Mouse (Mus musculus) gastrocnemius, adult 2 months (tissue): ENCODE measurements at regions not wholly inside any gene's neighbourhood (a gene's known extent, or its start where the extent isn't known, plus 50 kb on each side); places are given as distances from the start of the nearest gene placed in this dataset.
A peak's percentile ranks its signal among the peaks of the same experiment; 100 is the strongest.

Experiments used
- DNase-seq: peaks from one replicate; pipeline ENCODE4 v3.0.0; 2022
- H3K27ac ChIP-seq: fragments of 200-600 bp; 2 replicates; pipeline ENCODE4 v1.8.1; 2022; ENCODE audit warnings: mild to moderate bottlenecking
- H3K4me3 ChIP-seq: fragments of 200-600 bp; 2 replicates; pipeline ENCODE4 v1.8.1; 2022; ENCODE audit warnings: mild to moderate bottlenecking, moderate library complexity
- CTCF ChIP-seq: fragments of 200-600 bp; IDR thresholded peaks from 2 replicates; pipeline ENCODE4 v1.8.1; 2022; ENCODE audit warnings: antibody characterized with exemption, mild to moderate bottlenecking, moderate library complexity
- intact Hi-C: fragments of 180-260 bp; cut with DNase I; formaldehyde crosslinking; loops from one replicate; pipeline ENCODE4 v1.15.1; 2025

GRCm38 (mm10) chr8:49946919-49947612 lies 1103.3 kb upstream of the Tenm3 start:
- no peak overlapping the region for H3K27ac ChIP-seq
- intact Hi-C loops, result no loop called here
- TF ChIP-seq CTCF, result no peak
- no peak overlapping the region for H3K4me3 ChIP-seq
- no peak for DNase-seq

- intact Hi-C loops, result no loop called here
- no peak for TF ChIP-seq CTCF
- no peak overlapping the region for H3K4me3 ChIP-seq
These were observed 1088.4 kb upstream of the Tenm3 start for GRCm38 (mm10) chr8:49932124-49932523.

DNA sequence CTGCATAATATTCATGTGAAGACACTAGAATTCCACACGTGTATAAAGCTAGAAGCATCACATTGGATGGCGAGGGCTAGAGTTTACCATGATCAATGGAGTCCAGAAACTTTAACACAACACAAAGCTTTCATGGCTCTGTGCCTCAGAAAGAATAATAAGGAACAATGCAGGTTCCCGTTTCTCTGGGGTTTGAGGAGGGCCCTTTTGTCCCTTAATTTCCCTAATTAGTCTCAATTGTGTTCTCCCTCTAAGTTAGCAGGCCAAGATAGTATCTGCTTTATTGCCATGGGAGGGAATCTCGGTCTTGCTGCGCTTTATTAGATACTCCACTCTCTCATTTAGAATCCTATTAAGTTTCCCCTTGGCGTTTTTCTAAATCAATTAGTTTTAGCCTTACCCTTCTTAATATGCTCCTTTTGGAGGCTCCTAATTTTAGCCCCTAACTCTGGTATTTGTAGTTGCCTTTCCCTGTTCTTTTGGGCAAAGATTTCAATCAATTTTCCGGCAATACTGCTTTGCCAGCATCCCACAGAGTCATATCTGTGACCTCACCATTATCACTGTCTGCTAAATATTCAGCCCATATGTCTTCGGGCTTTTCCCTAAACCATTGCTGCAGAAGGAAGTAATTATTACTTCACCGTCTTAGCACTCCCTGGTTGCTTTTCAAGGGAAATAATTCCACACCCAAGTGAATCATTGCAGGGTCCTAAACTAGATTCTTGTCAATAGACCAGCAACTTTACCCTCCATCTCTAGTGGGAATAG lies 1082.8 kb upstream of the Tenm3 start:
- Histone ChIP-seq H3K27ac (no peak overlapping the region), H3K4me3 (no peak overlapping the region)
- intact Hi-C loops, result no loop called here
- no peak for DNase-seq
- no peak for TF ChIP-seq CTCF

More at GRCm38 (mm10) chr8:49932124-49932523, 1088.4 kb upstream of the Tenm3 start:
- no peak overlapping the region for H3K27ac ChIP-seq
- no peak for DNase-seq

DNA sequence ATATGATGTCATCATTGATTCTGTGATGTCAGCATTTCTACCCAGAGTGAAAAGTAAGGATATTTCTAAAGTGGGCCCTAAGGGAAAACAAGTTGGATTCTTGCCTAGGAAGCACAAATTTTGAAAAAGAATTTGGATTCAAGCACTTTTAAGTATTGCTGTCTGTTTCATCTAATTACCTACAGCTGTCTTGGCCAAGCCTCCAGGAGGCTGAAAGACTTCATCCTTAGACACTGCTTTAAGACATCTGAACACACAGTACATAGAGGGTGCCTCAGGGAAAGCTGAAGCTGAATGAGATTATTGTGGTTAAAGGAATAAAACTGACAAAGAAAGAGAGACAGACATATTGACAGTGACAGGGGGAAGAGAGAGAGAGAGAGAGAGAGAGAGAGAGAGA lies 1061.3 kb upstream of the Tenm3 start:
- intact Hi-C loops, result no loop called here
- TF ChIP-seq CTCF, result no peak
- Histone ChIP-seq H3K27ac (no peak overlapping the region), H3K4me3 (no peak overlapping the region)
- no peak for DNase-seq

- no peak for DNase-seq
- no peak for TF ChIP-seq CTCF
- H3K27ac ChIP-seq, result no peak overlapping the region
- intact Hi-C loops, result no loop called here
- H3K4me3 ChIP-seq, result no peak overlapping the region
These were observed 1058.3 kb upstream of the Tenm3 start for GRCm38 (mm10) chr8:49902032-49902431.

DNA sequence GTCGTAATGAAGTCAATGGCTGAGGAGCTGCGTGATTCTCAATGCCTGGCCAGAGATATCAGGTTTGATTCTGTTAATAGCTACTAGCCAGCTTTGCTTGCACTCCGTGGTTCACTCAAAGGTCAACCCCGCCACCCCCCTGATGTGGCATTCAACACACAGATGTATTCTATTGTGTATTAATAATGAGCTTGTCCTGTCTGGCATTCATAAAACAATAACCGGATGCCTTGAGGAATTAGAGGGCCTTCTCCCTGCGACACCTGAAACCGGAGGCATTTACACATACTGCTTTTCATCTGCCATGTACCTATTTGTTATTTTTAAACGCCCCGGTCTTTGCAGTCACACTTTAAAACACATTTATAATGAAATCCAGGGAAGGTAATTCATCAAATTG lies 1057.8 kb upstream of the Tenm3 start:
- no peak for TF ChIP-seq CTCF
- Histone ChIP-seq H3K4me3 (no peak overlapping the region), H3K27ac (no peak overlapping the region)
- peak; percentile 18 for DNase-seq
- intact Hi-C loops, result no loop called here
